Mouse (Mus musculus) midbrain, embryonic 11.5 days (tissue): ENCODE results near the gene Ndufs1. TPM values are rescaled to one million over a fixed set of nuclear protein-coding genes. Genes with fewer than 3 reads are reported as not detected.

ENCODE experiments used
- ATAC-seq: fragments of 200-750 bp; cut with Nextera tagmentation; 2 replicates; pipeline ENCODE4 v1.8.0; 2017; ENCODE audit warnings: moderate TSS enrichment, moderate library complexity; ENCODE audit not compliant: low FRiP score
- DNase-seq: peaks from one replicate; pipeline ENCODE4 v3.0.0; 2015; ENCODE audit warnings: low spot score; ENCODE audit errors: missing footprints
- H3K27ac ChIP-seq: fragments of 300-500 bp; sonication (generic); 2 replicates; pipeline ENCODE4 v1.5.1; 2014; ENCODE audit warnings: low read depth, low read length
- H3K27me3 ChIP-seq: fragments of 300-500 bp; sonication (generic); 2 replicates; pipeline ENCODE4 v1.6.1; 2014; ENCODE audit warnings: mild to moderate bottlenecking, low read length, moderate library complexity, mixed read lengths; ENCODE audit not compliant: control insufficient read depth, insufficient read depth
- H3K36me3 ChIP-seq: fragments of 300-500 bp; sonication (generic); 2 replicates; pipeline ENCODE4 v1.6.1; 2014; ENCODE audit warnings: mild to moderate bottlenecking, low read length, moderate library complexity, mixed read lengths; ENCODE audit not compliant: control insufficient read depth, insufficient read depth
- H3K4me1 ChIP-seq: fragments of 300-500 bp; sonication (generic); 2 replicates; pipeline ENCODE4 v1.6.1; 2014; ENCODE audit warnings: low read length; ENCODE audit not compliant: control insufficient read depth, insufficient read depth
- H3K4me2 ChIP-seq: fragments of 300-500 bp; sonication (generic); 2 replicates; pipeline ENCODE4 v1.6.1; 2014; ENCODE audit warnings: mild to moderate bottlenecking, moderate library complexity
- H3K4me3 ChIP-seq: fragments of 300-500 bp; sonication (generic); 2 replicates; pipeline ENCODE4 v1.5.1; 2014; ENCODE audit warnings: low read depth, low read length
- H3K9ac ChIP-seq: fragments of 300-500 bp; sonication (generic); 2 replicates; pipeline ENCODE4 v1.6.1; 2014; ENCODE audit warnings: low read length
- H3K9me3 ChIP-seq: fragments of 300-500 bp; sonication (generic); 2 replicates; pipeline ENCODE4 v1.6.1; 2016; ENCODE audit warnings: low read length; ENCODE audit not compliant: control insufficient read depth
- WGBS: fragments of 180-500 bp; shearing (Covaris S2); extraction: QIAGEN DNeasy Blood & Tissue Kit; methylation state at CpG from one replicate; pipeline ENCODE4 v1.1.7; 2014; 5-methylcytosine and 5-hydroxymethylcytosine counted together
- microRNA-seq: library from miRNA; unstranded; fragments of <30 nt; microRNA quantifications from one replicate; pipeline ENCODE4, GENCODE M21; 2017
- polyA plus RNA-seq: library from polyadenylated mRNA; unstranded; fragments of >200 nt; fragmentation: Nextera tagmentation; extraction: Ambion mirVana; gene quantifications from 2 replicates; pipeline ENCODE4 v1.2.1, GENCODE M21; 2014

Ndufs1 gene
- polyA plus RNA-seq, 1 experiment from 2014 or later, result 138 TPM

GRCm38 (mm10) chr1:63102758-63103451 lies 73.7 kb downstream of the Ndufs1 start:
- no peaks in the 10 kb centered on the region for H3K9me3 ChIP-seq
- H3K27me3 ChIP-seq, result no peaks in the 10 kb centered on the region
- H3K4me1 ChIP-seq, result no peaks in the 10 kb centered on the region
- no peak overlapping the region for H3K4me3 ChIP-seq
- H3K36me3 ChIP-seq, result peaks cover 4% of the 10 kb centered on the region; the same call in 1 of the 2 replicates
- H3K9ac ChIP-seq, result no peak overlapping the region
- DNase-seq (no peak), ATAC-seq (no peak)
- H3K27ac ChIP-seq, result no peak overlapping the region
- 93% methylated on average over 12 of the region's 12 CpGs for WGBS
- H3K4me2 ChIP-seq, result no peak overlapping the region

GRCm38 (mm10) chr1:63100196-63100595 lies 76.4 kb downstream of the Ndufs1 start:
- DNase-seq (no peak), ATAC-seq (no peak)
- H3K4me2 ChIP-seq, result no peak overlapping the region
- peaks cover 4% of the 10 kb centered on the region; the same call in 1 of the 2 replicates for H3K36me3 ChIP-seq
- no peak overlapping the region for H3K9ac ChIP-seq
- H3K4me3 ChIP-seq, result no peak overlapping the region
- H3K27ac ChIP-seq, result no peak overlapping the region
- H3K9me3 ChIP-seq, result no peaks in the 10 kb centered on the region
- H3K27me3 ChIP-seq, result no peaks in the 10 kb centered on the region
- no peaks in the 10 kb centered on the region for H3K4me1 ChIP-seq
- WGBS, result 90% methylated on average over 8 of the region's 8 CpGs

GRCm38 (mm10) chr1:63098831-63099230 lies 77.8 kb downstream of the Ndufs1 start:
- 86% methylated on average over 4 of the region's 4 CpGs for WGBS
- no peak for DNase-seq
- Histone ChIP-seq H3K4me1 (no peaks in the 10 kb centered on the region), H3K4me3 (no peak overlapping the region), H3K36me3 (0 out of 2 replicates have a peak, but pooled peaks cover 4% of the 10 kb centered on the region), H3K9me3 (no peaks in the 10 kb centered on the region), H3K27me3 (no peaks in the 10 kb centered on the region), H3K4me2 (no peak overlapping the region), H3K27ac (no peak overlapping the region), H3K9ac (no peak overlapping the region)
- no peak for ATAC-seq

- DNase-seq, result no peak
Measured at GRCm38 (mm10) chr1:63096071-63096470, 80.6 kb downstream of the Ndufs1 start.

More at GRCm38 (mm10) chr1:63096071-63096470, 80.6 kb downstream of the Ndufs1 start:
- no peaks in the 10 kb centered on the region for H3K4me1 ChIP-seq
- no peaks in the 10 kb centered on the region for H3K9me3 ChIP-seq
- H3K27ac ChIP-seq, result no peak overlapping the region
- no peak overlapping the region for H3K9ac ChIP-seq
- H3K36me3 ChIP-seq, result peaks cover 9% of the 10 kb centered on the region; the same call in 1 of the 2 replicates
- no peak for ATAC-seq
- H3K4me2 ChIP-seq, result no peak overlapping the region
- no peak overlapping the region for H3K4me3 ChIP-seq
- WGBS, result 92% methylated on average over 5 of the region's 5 CpGs
- H3K27me3 ChIP-seq, result no peaks in the 10 kb centered on the region

Small RNA genes lying within 50 kb of the gene (microRNA-seq; reads per million reads assigned to microRNA genes)
- gene Gm24557 (not detected), gene Gm27512 (not detected)

Other genes starting within 250 kb of the Ndufs1 start
- gene Ino80d, start 62.2 kb downstream of the Ndufs1 start, polyA plus RNA-seq, result 7.8 and 8.8 TPM in 2 replicates
- 465 and 509 TPM in 2 replicates for gene Eef1b2, start within 50 bp of the Ndufs1 start, polyA plus RNA-seq
- 0.08 and 0.22 TPM in 2 replicates for gene Gpr1, start 37.7 kb upstream of the Ndufs1 start, polyA plus RNA-seq
- gene Zdbf2, start 96.4 kb upstream of the Ndufs1 start, polyA plus RNA-seq, result 16.5 and 17.5 TPM in 2 replicates